Mouse (Mus musculus): Measurements from ENCODE around the gene Hsd3b7. TPM values are rescaled to one million over a fixed set of nuclear protein-coding genes. Genes with fewer than 3 reads are reported as not detected.

The Hsd3b7 gene
- 22.7 and 23.6 TPM in 2 replicates for polyA plus RNA-seq (2012; rRNA removed)

GRCm38 (mm10) chr7:127800435-127801009 is at the start of gene Hsd3b7:
Gene Hsd3b7 (plus strand): TSS chr7:127800604.
- H3K4me3 ChIP-seq (ENCODE audit: extremely low read depth, insufficient read depth, insufficient read length): peak within 1 kb of the TSS; percentile 23; the same call in 1 of the 2 replicates
- DNase-seq (ENCODE audit: low read depth in 1 of 2, low spot score in 2 of 2): peak; percentile 31 to 66
- 53% methylated on average over 6 of the region's 6 CpGs for WGBS
- no peak within 1 kb of the TSS for H3K27ac ChIP-seq (ENCODE audit: insufficient read depth, low read length)
- H3K27me3 ChIP-seq (ENCODE audit: control insufficient read depth, insufficient read depth, low read length): no peaks in the 10 kb centered on the region
- peak; percentile 86; the same call in 1 of the 2 replicates for TF ChIP-seq CTCF (IDR thresholded peaks at IDR 0.05; ENCODE audit: extremely low read depth, insufficient read depth, insufficient read length, insufficient replicate concordance)
- TF ChIP-seq POLR2A (IDR thresholded peaks at IDR 0.05; ENCODE audit: low read depth, low read length): no peak
- peaks cover 34% of the 10 kb centered on the region for H3K36me3 ChIP-seq (ENCODE audit: control insufficient read depth, insufficient read depth, low read length)
- H3K4me1 ChIP-seq (ENCODE audit: control insufficient read depth, insufficient read depth, insufficient read length): no peaks in the 10 kb centered on the region; the same call in 1 of the 2 replicates

GRCm38 (mm10) chr7:127751619-127752018 is 48.8 kb upstream of the Hsd3b7 start:
- H3K27me3 ChIP-seq (ENCODE audit: control insufficient read depth, insufficient read depth, low read length): no peaks in the 10 kb centered on the region
- WGBS: 97% methylated on average over 5 of the region's 5 CpGs
- DNase-seq (ENCODE audit: low read depth in 1 of 2, low spot score in 2 of 2): no peak
- H3K4me3 ChIP-seq (ENCODE audit: extremely low read depth, insufficient read depth, insufficient read length): no peak overlapping the region
- peaks cover 5% of the 10 kb centered on the region; the same call in 1 of the 2 replicates for H3K4me1 ChIP-seq (ENCODE audit: control insufficient read depth, insufficient read depth, insufficient read length)
- H3K27ac ChIP-seq (ENCODE audit: insufficient read depth, low read length): no peak overlapping the region
- TF ChIP-seq CTCF (IDR thresholded peaks at IDR 0.05; ENCODE audit: extremely low read depth, insufficient read depth, insufficient read length, insufficient replicate concordance) (no peak), POLR2A (IDR thresholded peaks at IDR 0.05; ENCODE audit: low read depth, low read length) (no peak)
- peaks cover 9% of the 10 kb centered on the region for H3K36me3 ChIP-seq (ENCODE audit: control insufficient read depth, insufficient read depth, low read length)

- 97% methylated on average over 27 of the region's 27 CpGs for WGBS
- peaks cover 9% of the 10 kb centered on the region for H3K36me3 ChIP-seq (ENCODE audit: control insufficient read depth, insufficient read depth, low read length)
These were observed 48.3 kb upstream of the Hsd3b7 start for GRCm38 (mm10) chr7:127752069-127752468.

GRCm38 (mm10) chr7:127753158-127753557 is 47.2 kb upstream of the Hsd3b7 start:
- WGBS: 68% methylated on average over 5 of the region's 5 CpGs
- Histone ChIP-seq H3K27me3 (ENCODE audit: control insufficient read depth, insufficient read depth, low read length) (no peaks in the 10 kb centered on the region), H3K36me3 (ENCODE audit: control insufficient read depth, insufficient read depth, low read length) (peaks cover 9% of the 10 kb centered on the region)

More at GRCm38 (mm10) chr7:127752069-127752468, 48.3 kb upstream of the Hsd3b7 start:
- DNase-seq (ENCODE audit: low read depth in 1 of 2, low spot score in 2 of 2): no peak
- Histone ChIP-seq H3K4me1 (ENCODE audit: control insufficient read depth, insufficient read depth, insufficient read length) (0 out of 2 replicates have a peak, but pooled peaks cover under 1% of the 10 kb centered on the region), H3K27ac (ENCODE audit: insufficient read depth, low read length) (no peak overlapping the region), H3K27me3 (ENCODE audit: control insufficient read depth, insufficient read depth, low read length) (no peaks in the 10 kb centered on the region), H3K4me3 (ENCODE audit: extremely low read depth, insufficient read depth, insufficient read length) (no peak overlapping the region)
- TF ChIP-seq CTCF (IDR thresholded peaks at IDR 0.05; ENCODE audit: extremely low read depth, insufficient read depth, insufficient read length, insufficient replicate concordance): no peak
- no peak for TF ChIP-seq POLR2A (IDR thresholded peaks at IDR 0.05; ENCODE audit: low read depth, low read length)

GRCm38 (mm10) chr7:127753741-127754140 is 46.7 kb upstream of the Hsd3b7 start:
- no peak for DNase-seq (ENCODE audit: low read depth in 1 of 2, low spot score in 2 of 2)
- Histone ChIP-seq H3K27me3 (ENCODE audit: control insufficient read depth, insufficient read depth, low read length) (no peaks in the 10 kb centered on the region), H3K4me3 (ENCODE audit: extremely low read depth, insufficient read depth, insufficient read length) (no peak overlapping the region), H3K27ac (ENCODE audit: insufficient read depth, low read length) (no peak overlapping the region), H3K36me3 (ENCODE audit: control insufficient read depth, insufficient read depth, low read length) (peaks cover 9% of the 10 kb centered on the region), H3K4me1 (ENCODE audit: control insufficient read depth, insufficient read depth, insufficient read length) (no peaks in the 10 kb centered on the region)
- no peak for TF ChIP-seq POLR2A (IDR thresholded peaks at IDR 0.05; ENCODE audit: low read depth, low read length)
- TF ChIP-seq CTCF (IDR thresholded peaks at IDR 0.05; ENCODE audit: extremely low read depth, insufficient read depth, insufficient read length, insufficient replicate concordance): no peak
- 93% methylated on average over 7 of the region's 7 CpGs for WGBS

More at GRCm38 (mm10) chr7:127753158-127753557, 47.2 kb upstream of the Hsd3b7 start:
- no peak overlapping the region for H3K27ac ChIP-seq (ENCODE audit: insufficient read depth, low read length)
- DNase-seq (ENCODE audit: low read depth in 1 of 2, low spot score in 2 of 2): no peak
- H3K4me1 ChIP-seq (ENCODE audit: control insufficient read depth, insufficient read depth, insufficient read length): no peaks in the 10 kb centered on the region
- TF ChIP-seq CTCF (IDR thresholded peaks at IDR 0.05; ENCODE audit: extremely low read depth, insufficient read depth, insufficient read length, insufficient replicate concordance): no peak
- TF ChIP-seq POLR2A (IDR thresholded peaks at IDR 0.05; ENCODE audit: low read depth, low read length): no peak
- no peak overlapping the region for H3K4me3 ChIP-seq (ENCODE audit: extremely low read depth, insufficient read depth, insufficient read length)

- H3K4me3 ChIP-seq (ENCODE audit: extremely low read depth, insufficient read depth, insufficient read length): no peak overlapping the region
- no peak for TF ChIP-seq CTCF (IDR thresholded peaks at IDR 0.05; ENCODE audit: extremely low read depth, insufficient read depth, insufficient read length, insufficient replicate concordance)
- no peak for TF ChIP-seq POLR2A (IDR thresholded peaks at IDR 0.05; ENCODE audit: low read depth, low read length)
- peaks cover 2% of the 10 kb centered on the region; the same call in 1 of the 2 replicates for H3K4me1 ChIP-seq (ENCODE audit: control insufficient read depth, insufficient read depth, insufficient read length)
- H3K27me3 ChIP-seq (ENCODE audit: control insufficient read depth, insufficient read depth, low read length): no peaks in the 10 kb centered on the region
- no peak for DNase-seq (ENCODE audit: low read depth in 1 of 2, low spot score in 2 of 2)
- WGBS: 36% methylated on average over 6 of the region's 6 CpGs
- 0 out of 2 replicates have a peak overlapping the region, but pooled peaks have one; percentile 29 for H3K27ac ChIP-seq (ENCODE audit: insufficient read depth, low read length)
- no peaks in the 10 kb centered on the region for H3K36me3 ChIP-seq (ENCODE audit: control insufficient read depth, insufficient read depth, low read length)
These were observed 40.7 kb upstream of the Hsd3b7 start for GRCm38 (mm10) chr7:127759716-127760115.

GRCm38 (mm10) chr7:127760478-127760877 is 39.9 kb upstream of the Hsd3b7 start:
- Histone ChIP-seq H3K27me3 (ENCODE audit: control insufficient read depth, insufficient read depth, low read length) (no peaks in the 10 kb centered on the region), H3K27ac (ENCODE audit: insufficient read depth, low read length) (no peak overlapping the region), H3K4me1 (ENCODE audit: control insufficient read depth, insufficient read depth, insufficient read length) (peaks cover 2% of the 10 kb centered on the region; the same call in 1 of the 2 replicates), H3K36me3 (ENCODE audit: control insufficient read depth, insufficient read depth, low read length) (no peaks in the 10 kb centered on the region), H3K4me3 (ENCODE audit: extremely low read depth, insufficient read depth, insufficient read length) (no peak overlapping the region)
- DNase-seq (ENCODE audit: low read depth in 1 of 2, low spot score in 2 of 2): no peak
- TF ChIP-seq POLR2A (IDR thresholded peaks at IDR 0.05; ENCODE audit: low read depth, low read length): no peak
- TF ChIP-seq CTCF (IDR thresholded peaks at IDR 0.05; ENCODE audit: extremely low read depth, insufficient read depth, insufficient read length, insufficient replicate concordance): no peak
- 90% methylated on average over 3 of the region's 3 CpGs for WGBS

All from spleen, adult 2 months (tissue).